Mouse (Mus musculus): Measurements from ENCODE around the gene Alg9. TPM values are rescaled to one million over a fixed set of nuclear protein-coding genes. Genes with fewer than 3 reads are reported as not detected.

Alg9 gene
- polyA plus RNA-seq, 1 experiment from 2014 or later = 44.2 TPM

GRCm38 (mm10) chr9:50849249-50849648 lies 74.4 kb downstream of the Alg9 start:
- Histone ChIP-seq H3K36me3 (ENCODE audit: control insufficient read depth, insufficient read depth, low read length) (peaks cover 4% of the 10 kb centered on the region; the same call in 1 of the 2 replicates), H3K4me1 (ENCODE audit: control insufficient read depth, insufficient read depth, low read length) (peaks cover 8% of the 10 kb centered on the region), H3K9me3 (ENCODE audit: control insufficient read depth, low read length) (no peaks in the 10 kb centered on the region), H3K27me3 (ENCODE audit: control insufficient read depth, insufficient read depth, low read length) (no peaks in the 10 kb centered on the region), H3K9ac (ENCODE audit: low read depth, low read length) (no peak overlapping the region), H3K4me2 (replicated peaks; ENCODE audit: low read depth, low read length) (no peak overlapping the region), H3K27ac (ENCODE audit: low read depth, low read length) (no peak overlapping the region), H3K4me3 (ENCODE audit: low read length) (no peak overlapping the region)
- peak; percentile 48 for ATAC-seq (ENCODE audit: low FRiP score, low TSS enrichment)
- 21% methylated on average over 8 of the region's 8 CpGs for WGBS

GRCm38 (mm10) chr9:50849755-50850154 lies 74.9 kb downstream of the Alg9 start:
- Histone ChIP-seq H3K4me1 (ENCODE audit: control insufficient read depth, insufficient read depth, low read length) (peaks cover 13% of the 10 kb centered on the region), H3K4me3 (ENCODE audit: low read length) (no peak overlapping the region), H3K9ac (ENCODE audit: low read depth, low read length) (no peak overlapping the region), H3K27ac (ENCODE audit: low read depth, low read length) (no peak overlapping the region), H3K36me3 (ENCODE audit: control insufficient read depth, insufficient read depth, low read length) (no peaks in the 10 kb centered on the region), H3K27me3 (ENCODE audit: control insufficient read depth, insufficient read depth, low read length) (no peaks in the 10 kb centered on the region), H3K9me3 (ENCODE audit: control insufficient read depth, low read length) (no peaks in the 10 kb centered on the region), H3K4me2 (replicated peaks; ENCODE audit: low read depth, low read length) (no peak overlapping the region)
- no peak for ATAC-seq (ENCODE audit: low FRiP score, low TSS enrichment)
- 76% methylated on average over 9 of the region's 9 CpGs for WGBS

DNA sequence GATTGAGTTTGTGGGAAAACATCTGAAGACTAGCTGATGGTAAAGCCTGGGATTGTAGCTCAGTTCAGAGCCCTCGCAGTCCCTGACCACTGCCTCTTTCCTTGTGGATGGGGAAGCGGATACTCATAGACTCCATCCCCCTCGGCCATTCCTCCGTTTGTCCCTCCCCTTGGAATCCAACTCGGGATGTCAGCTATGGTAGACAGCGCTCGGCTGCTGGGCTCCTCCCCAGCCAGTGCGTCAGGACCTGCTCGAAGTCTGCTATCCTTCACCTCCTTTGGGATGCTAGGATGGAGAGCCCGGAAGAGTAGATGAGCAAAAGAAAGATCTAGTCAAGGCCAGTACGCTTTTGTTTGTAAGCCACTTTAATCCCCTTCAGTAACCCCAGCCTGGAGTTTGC lies 75.5 kb downstream of the Alg9 start:
- Histone ChIP-seq H3K4me1 (ENCODE audit: control insufficient read depth, insufficient read depth, low read length) (peaks cover 13% of the 10 kb centered on the region), H3K4me2 (replicated peaks; ENCODE audit: low read depth, low read length) (no peak overlapping the region; the same call in 1 of the 2 replicates), H3K27ac (ENCODE audit: low read depth, low read length) (no peak overlapping the region), H3K36me3 (ENCODE audit: control insufficient read depth, insufficient read depth, low read length) (no peaks in the 10 kb centered on the region), H3K4me3 (ENCODE audit: low read length) (no peak overlapping the region), H3K9ac (ENCODE audit: low read depth, low read length) (no peak overlapping the region), H3K27me3 (ENCODE audit: control insufficient read depth, insufficient read depth, low read length) (no peaks in the 10 kb centered on the region), H3K9me3 (ENCODE audit: control insufficient read depth, low read length) (no peaks in the 10 kb centered on the region)
- 28% methylated on average over 11 of the region's 11 CpGs for WGBS
- no peak for ATAC-seq (ENCODE audit: low FRiP score, low TSS enrichment)

DNA sequence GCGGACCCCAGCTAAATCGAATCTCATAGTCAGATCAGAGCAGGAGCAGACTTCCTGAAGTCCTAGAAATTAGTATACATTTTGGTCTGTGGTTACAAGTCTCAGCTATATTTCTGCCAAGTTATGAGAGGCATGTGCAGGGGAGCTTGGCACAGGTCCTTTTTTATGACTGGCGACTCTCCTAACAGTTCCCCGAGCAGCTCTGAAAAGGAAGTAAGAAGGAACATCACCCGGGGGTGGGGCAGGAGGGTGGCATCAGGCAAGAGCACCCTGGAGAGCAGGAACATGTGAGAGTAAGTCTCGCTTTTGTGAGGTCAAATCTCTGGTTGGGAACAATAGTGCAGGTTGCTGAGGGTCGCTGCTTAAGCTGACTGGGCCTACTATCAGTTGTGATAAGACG lies 75.9 kb downstream of the Alg9 start:
- H3K36me3 ChIP-seq (ENCODE audit: control insufficient read depth, insufficient read depth, low read length) = no peaks in the 10 kb centered on the region
- H3K9ac ChIP-seq (ENCODE audit: low read depth, low read length) = no peak overlapping the region
- WGBS = 63% methylated on average over 8 of the region's 8 CpGs
- H3K4me2 ChIP-seq (replicated peaks; ENCODE audit: low read depth, low read length) = no peak overlapping the region
- no peak overlapping the region for H3K4me3 ChIP-seq (ENCODE audit: low read length)
- no peak for ATAC-seq (ENCODE audit: low FRiP score, low TSS enrichment)
- no peaks in the 10 kb centered on the region for H3K9me3 ChIP-seq (ENCODE audit: control insufficient read depth, low read length)
- H3K27ac ChIP-seq (ENCODE audit: low read depth, low read length) = no peak overlapping the region
- H3K27me3 ChIP-seq (ENCODE audit: control insufficient read depth, insufficient read depth, low read length) = no peaks in the 10 kb centered on the region
- peaks cover 13% of the 10 kb centered on the region for H3K4me1 ChIP-seq (ENCODE audit: control insufficient read depth, insufficient read depth, low read length)

- no peak overlapping the region for H3K9ac ChIP-seq (ENCODE audit: low read depth, low read length)
Observed at GRCm38 (mm10) chr9:50852634-50853349, 78.0 kb downstream of the Alg9 start.

DNA sequence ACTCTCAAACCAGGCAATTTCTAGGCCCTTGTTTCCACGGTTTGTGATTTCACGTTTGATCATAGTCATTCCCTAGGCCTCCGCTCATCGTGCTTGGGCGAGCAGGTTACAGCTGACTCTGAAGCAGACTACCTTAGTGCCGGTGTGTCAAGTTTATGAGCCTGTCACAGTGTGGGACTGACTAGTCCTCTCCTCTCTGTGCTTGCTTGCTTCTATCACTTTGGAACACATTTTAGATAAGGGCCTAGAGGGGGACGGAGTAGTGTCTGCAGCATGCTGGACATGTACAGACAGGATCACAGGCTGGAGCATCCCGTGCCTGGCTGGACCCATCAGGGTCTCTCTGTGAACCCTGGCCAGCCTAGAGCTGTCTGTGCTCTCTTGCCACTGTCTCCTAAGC lies 79.6 kb downstream of the Alg9 start:
- ATAC-seq (ENCODE audit: low FRiP score, low TSS enrichment) = no peak
- Histone ChIP-seq H3K27ac (ENCODE audit: low read depth, low read length) (0 out of 2 replicates have a peak overlapping the region, but pooled peaks have one; percentile 47), H3K4me3 (ENCODE audit: low read length) (no peak overlapping the region), H3K36me3 (ENCODE audit: control insufficient read depth, insufficient read depth, low read length) (peaks cover 7% of the 10 kb centered on the region; the same call in 1 of the 2 replicates), H3K4me2 (replicated peaks; ENCODE audit: low read depth, low read length) (no peak overlapping the region), H3K27me3 (ENCODE audit: control insufficient read depth, insufficient read depth, low read length) (no peaks in the 10 kb centered on the region), H3K4me1 (ENCODE audit: control insufficient read depth, insufficient read depth, low read length) (peaks cover 19% of the 10 kb centered on the region), H3K9ac (ENCODE audit: low read depth, low read length) (no peak overlapping the region), H3K9me3 (ENCODE audit: control insufficient read depth, low read length) (no peaks in the 10 kb centered on the region)
- WGBS = 32% methylated on average over 8 of the region's 8 CpGs

More at GRCm38 (mm10) chr9:50852634-50853349, 78.0 kb downstream of the Alg9 start:
- H3K27me3 ChIP-seq (ENCODE audit: control insufficient read depth, insufficient read depth, low read length) = no peaks in the 10 kb centered on the region
- H3K27ac ChIP-seq (ENCODE audit: low read depth, low read length) = no peak overlapping the region
- no peak for ATAC-seq (ENCODE audit: low FRiP score, low TSS enrichment)
- H3K9me3 ChIP-seq (ENCODE audit: control insufficient read depth, low read length) = no peaks in the 10 kb centered on the region
- H3K4me1 ChIP-seq (ENCODE audit: control insufficient read depth, insufficient read depth, low read length) = peaks cover 15% of the 10 kb centered on the region
- H3K4me3 ChIP-seq (ENCODE audit: low read length) = no peak overlapping the region
- 0 out of 2 replicates have a peak overlapping the region, but pooled peaks have one; percentile 6 for H3K4me2 ChIP-seq (replicated peaks; ENCODE audit: low read depth, low read length)
- WGBS = 48% methylated on average over 17 of the region's 17 CpGs
- H3K36me3 ChIP-seq (ENCODE audit: control insufficient read depth, insufficient read depth, low read length) = no peaks in the 10 kb centered on the region

- H3K4me2 ChIP-seq (replicated peaks; ENCODE audit: low read depth, low read length) = no peak overlapping the region
- no peak overlapping the region for H3K27ac ChIP-seq (ENCODE audit: low read depth, low read length)
- no peaks in the 10 kb centered on the region for H3K9me3 ChIP-seq (ENCODE audit: control insufficient read depth, low read length)
- no peaks in the 10 kb centered on the region for H3K27me3 ChIP-seq (ENCODE audit: control insufficient read depth, insufficient read depth, low read length)
- H3K4me1 ChIP-seq (ENCODE audit: control insufficient read depth, insufficient read depth, low read length) = peaks cover 19% of the 10 kb centered on the region
- H3K9ac ChIP-seq (ENCODE audit: low read depth, low read length) = no peak overlapping the region
- peaks cover 16% of the 10 kb centered on the region; the same call in 1 of the 2 replicates for H3K36me3 ChIP-seq (ENCODE audit: control insufficient read depth, insufficient read depth, low read length)
- 87% methylated on average over 5 of the region's 5 CpGs for WGBS
- ATAC-seq (ENCODE audit: low FRiP score, low TSS enrichment) = no peak
- H3K4me3 ChIP-seq (ENCODE audit: low read length) = no peak overlapping the region
Observed at GRCm38 (mm10) chr9:50855133-50855766, 80.4 kb downstream of the Alg9 start.

GRCm38 (mm10) chr9:50855780-50856179 lies 81.0 kb downstream of the Alg9 start:
- H3K27ac ChIP-seq (ENCODE audit: low read depth, low read length) = peak overlapping the region; percentile 87; the same call in 1 of the 2 replicates
- no peak for ATAC-seq (ENCODE audit: low FRiP score, low TSS enrichment)
- 69% methylated on average over 5 of the region's 5 CpGs for WGBS
- H3K4me1 ChIP-seq (ENCODE audit: control insufficient read depth, insufficient read depth, low read length) = peaks cover 19% of the 10 kb centered on the region
- H3K4me3 ChIP-seq (ENCODE audit: low read length) = peak overlapping the region; percentile 87; the same call in 1 of the 2 replicates
- no peaks in the 10 kb centered on the region for H3K27me3 ChIP-seq (ENCODE audit: control insufficient read depth, insufficient read depth, low read length)
- peak overlapping the region; percentile 66 for H3K4me2 ChIP-seq (replicated peaks; ENCODE audit: low read depth, low read length)
- H3K36me3 ChIP-seq (ENCODE audit: control insufficient read depth, insufficient read depth, low read length) = peaks cover 20% of the 10 kb centered on the region; the same call in 1 of the 2 replicates
- H3K9me3 ChIP-seq (ENCODE audit: control insufficient read depth, low read length) = no peaks in the 10 kb centered on the region
- H3K9ac ChIP-seq (ENCODE audit: low read depth, low read length) = no peak overlapping the region

All from kidney, embryonic 14.5 days (tissue).